Mouse (Mus musculus) cortical plate, adult 2 months (tissue): ENCODE data around the gene Ism2.

Experiments used
- CTCF ChIP-seq: fragments of 200-500 bp; IDR thresholded peaks from 2 replicates; pipeline ENCODE4 v1.5.1; 2011; ENCODE audit warnings: mild to moderate bottlenecking, control low read depth, low read length; ENCODE audit not compliant: insufficient read depth; ENCODE audit errors: extremely low read depth
- POLR2A ChIP-seq: fragments of 200-500 bp; IDR thresholded peaks from 2 replicates; pipeline ENCODE4 v1.6.1; 2011; ENCODE audit warnings: mild to moderate bottlenecking, low read length, control low read depth; ENCODE audit not compliant: insufficient read depth; ENCODE audit errors: extremely low read depth

- TF ChIP-seq CTCF (no peak), POLR2A (no peak)
These were observed 16.8 kb downstream of the Ism2 start for GRCm38 (mm10) chr12:87282743-87283142.
